Mouse (Mus musculus): Measurements from ENCODE around the gene Olfr1348.
"Not testable (repeated sequence)": the region's sequence is repeated elsewhere in the genome, so short reads cannot be mapped to it uniquely, and the experiment has no call there.

Olfr1348 gene

GRCm38 (mm10) chr7:6508648-6509047 is at the start of gene Olfr1348:
Olfr1348 (minus strand) TSS chr7:6508748.
- DNase-seq: no peak

GRCm38 (mm10) chr7:6526141-6526540 is 17.6 kb upstream of the Olfr1348 start:
- peak; percentile 8 for DNase-seq

- DNase-seq: no peak
These were observed 16.5 kb upstream of the Olfr1348 start for GRCm38 (mm10) chr7:6525001-6525400.

GRCm38 (mm10) chr7:6522850-6523249 is 14.3 kb upstream of the Olfr1348 start, which contains the start of gene Olfr1349:
Olfr1349 (minus strand) TSS chr7:6522950.
- no peak for DNase-seq

- no peak for DNase-seq
These were observed 13.1 kb upstream of the Olfr1348 start for GRCm38 (mm10) chr7:6521666-6522065.

GRCm38 (mm10) chr7:6499655-6500054 is 8.9 kb downstream of the Olfr1348 start, which contains the start of gene Olfr1347:
Olfr1347 (minus strand) TSS chr7:6499755.
- no peak for DNase-seq

- no peak for DNase-seq
These were observed 21.7 kb downstream of the Olfr1348 start, which contains the start of gene Olfr5 for GRCm38 (mm10) chr7:6486841-6487240. Olfr5 (minus strand) TSS chr7:6486941.

- DNase-seq: not testable (repeated sequence)
These were observed 30.9 kb downstream of the Olfr1348 start for GRCm38 (mm10) chr7:6477633-6478032.

- DNase-seq: no peak
These were observed 41.6 kb downstream of the Olfr1348 start, which contains the start of gene Olfr1346 for GRCm38 (mm10) chr7:6466951-6467350. Olfr1346 (plus strand) TSS chr7:6467101.

GRCm38 (mm10) chr7:6456399-6456798 is 52.1 kb downstream of the Olfr1348 start:
- no peak for DNase-seq

- DNase-seq: no peak
These were observed 52.7 kb downstream of the Olfr1348 start, which contains the start of gene Olfr1336 for GRCm38 (mm10) chr7:6455868-6456267. Olfr1336 (plus strand) TSS chr7:6456168.

Measured in right cerebral cortex, postnatal 14 days (tissue).